Mouse (Mus musculus) spleen, adult 2 months (tissue): ENCODE results near the gene Serpinb7.

Experiments
- CTCF ChIP-seq: fragments of 200-500 bp; IDR thresholded peaks from 2 replicates; pipeline ENCODE4 v1.5.1; 2011; ENCODE audit warnings: mild to moderate bottlenecking, inconsistent platforms; ENCODE audit not compliant: insufficient read depth, insufficient read length, insufficient replicate concordance; ENCODE audit errors: extremely low read depth
- POLR2A ChIP-seq: fragments of 200-500 bp; IDR thresholded peaks from 2 replicates; pipeline ENCODE4 v1.6.1; 2011; ENCODE audit warnings: low read depth, low read length, inconsistent platforms

DNA sequence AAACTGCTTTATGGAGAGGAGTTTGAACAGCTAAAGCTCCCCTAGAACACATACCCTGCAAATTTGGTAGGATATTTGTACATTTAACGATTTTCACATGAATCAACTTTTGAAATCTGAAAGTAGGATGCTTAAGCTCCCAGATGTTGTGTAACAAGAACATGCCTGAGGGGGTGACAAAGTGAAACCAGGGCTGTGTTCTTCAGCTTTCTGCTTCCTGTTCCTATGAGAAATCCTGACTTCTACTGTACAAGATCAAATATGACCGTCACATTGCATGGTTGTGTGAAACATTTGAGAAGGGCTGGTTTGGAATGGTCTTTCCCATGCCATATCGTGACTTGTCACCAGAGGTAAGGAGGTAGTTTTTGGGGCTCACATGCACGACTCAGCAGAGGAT, 2.6 kb downstream of the Serpinb7 start:
- TF ChIP-seq POLR2A, result no peak
- no peak for TF ChIP-seq CTCF
